Mouse (Mus musculus) thymus, adult 2 months (tissue): ENCODE measurements at regions not wholly inside any gene's neighbourhood (a gene's known extent, or its start where the extent isn't known, plus 50 kb on each side); places are given as distances from the start of the nearest gene placed in this dataset.

Experiments used
- CTCF ChIP-seq: fragments of 200-500 bp; IDR thresholded peaks from 2 replicates; pipeline ENCODE4 v1.5.1; 2012; ENCODE audit warnings: mild to moderate bottlenecking, control low read depth, low read length, moderate library complexity, borderline replicate concordance; ENCODE audit not compliant: control insufficient read depth, poor library complexity, insufficient read depth; ENCODE audit errors: extremely low read depth
- POLR2A ChIP-seq: fragments of 200-500 bp; IDR thresholded peaks from 2 replicates; pipeline ENCODE4 v1.6.1; 2012; ENCODE audit warnings: mild to moderate bottlenecking, low read length, control low read depth, moderate library complexity; ENCODE audit not compliant: control insufficient read depth, poor library complexity, insufficient read depth; ENCODE audit errors: extremely low read depth

DNA sequence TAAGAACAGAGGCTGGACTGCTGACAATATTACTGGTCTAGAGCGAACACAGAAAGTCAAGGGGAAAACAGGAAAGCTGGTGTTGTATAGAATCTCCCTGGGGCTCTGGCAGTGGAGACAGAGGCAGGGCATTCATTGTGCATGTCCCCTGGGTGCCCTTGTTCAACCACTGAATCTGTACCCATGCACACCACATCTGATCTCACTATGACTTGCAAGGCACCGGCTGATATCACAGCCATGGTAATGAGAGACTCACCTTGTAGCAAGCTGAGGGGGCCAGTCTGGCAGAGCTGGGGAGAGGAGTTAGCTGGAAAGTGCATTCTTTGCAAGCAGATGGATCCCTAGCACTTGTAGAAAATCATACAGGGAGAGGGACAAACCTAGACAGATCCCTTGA, 522.5 kb downstream of the 1700129C05Rik start:
- TF ChIP-seq POLR2A (no peak), CTCF (no peak)
